Mouse (Mus musculus) limb, embryonic 11.5 days (tissue): Measurements from ENCODE around the gene Olfr1446. TPM values are rescaled to one million over a fixed set of nuclear protein-coding genes. Genes with fewer than 3 reads are reported as not detected.

Experiments used
- polyA plus RNA-seq: library from polyadenylated mRNA; unstranded; fragments of >200 nt; fragmentation: Nextera tagmentation; extraction: Ambion mirVana; gene quantifications from 2 replicates; pipeline ENCODE4 v1.2.1, GENCODE M21; 2014

Gene Olfr1446
- polyA plus RNA-seq, 1 experiment from 2014 or later, result not detected

Other genes starting within 250 kb of the Olfr1446 start
- gene Olfr1442, start 223.1 kb downstream of the Olfr1446 start, polyA plus RNA-seq, result not detected in 2 replicates
- not detected in 2 replicates for gene Olfr1443, start 215.4 kb downstream of the Olfr1446 start, polyA plus RNA-seq
- not detected in 2 replicates for gene Keg1, start 197.7 kb downstream of the Olfr1446 start, polyA plus RNA-seq
- gene Cntf, start 127.9 kb downstream of the Olfr1446 start, polyA plus RNA-seq, result 0.64 and 1.2 TPM in 2 replicates
- 10.4 and 10.8 TPM in 2 replicates for gene Zfp91, start 97.4 kb downstream of the Olfr1446 start, polyA plus RNA-seq
- 0.58 and 1.4 TPM in 2 replicates for gene Lpxn, start 97.3 kb downstream of the Olfr1446 start, polyA plus RNA-seq
- gene Gm5244, start 46.8 kb downstream of the Olfr1446 start, polyA plus RNA-seq, result not detected in 2 replicates
- not detected in 2 replicates for gene Olfr1444, start 36.2 kb downstream of the Olfr1446 start, polyA plus RNA-seq
- gene Olfr1445, start 9.7 kb downstream of the Olfr1446 start, polyA plus RNA-seq, result not detected in 2 replicates
- gene Olfr1447, start 10.2 kb upstream of the Olfr1446 start, polyA plus RNA-seq, result not detected in 2 replicates
- not detected in 2 replicates for gene Olfr1448, start 30.9 kb upstream of the Olfr1446 start, polyA plus RNA-seq
- gene Olfr1449, start 37.3 kb upstream of the Olfr1446 start, polyA plus RNA-seq, result not detected in 2 replicates
- gene Olfr1450, start 56.7 kb upstream of the Olfr1446 start, polyA plus RNA-seq, result not detected in 2 replicates
- not detected in 2 replicates for gene Olfr1451, start 101.5 kb upstream of the Olfr1446 start, polyA plus RNA-seq
- not detected in 2 replicates for gene Olfr1453, start 134.8 kb upstream of the Olfr1446 start, polyA plus RNA-seq
- gene Olfr1454, start 167.1 kb upstream of the Olfr1446 start, polyA plus RNA-seq, result not detected in 2 replicates
- gene Olfr1457, start 204.4 kb upstream of the Olfr1446 start, polyA plus RNA-seq, result not detected in 2 replicates
- not detected in 2 replicates for gene Olfr1458, start 213.3 kb upstream of the Olfr1446 start, polyA plus RNA-seq